Mouse (Mus musculus) erythroblast, embryonic 14.5 days (primary cell): ENCODE measurements around the gene Uhrf1bp1l. TPM values are rescaled to one million over a fixed set of nuclear protein-coding genes. Genes with fewer than 3 reads are reported as not detected.

Experiments used
- H3K27me3 ChIP-seq: 2 replicates; pipeline ENCODE4 v1.6.1; 2012; ENCODE audit warnings: inconsistent platforms; ENCODE audit not compliant: control insufficient read depth
- H3K36me3 ChIP-seq: 2 replicates; pipeline ENCODE4 v1.6.1; 2012; ENCODE audit warnings: mild to moderate bottlenecking, inconsistent platforms; ENCODE audit not compliant: control insufficient read depth
- H3K4me1 ChIP-seq: 2 replicates; pipeline ENCODE4 v1.6.1; 2012; ENCODE audit warnings: inconsistent platforms; ENCODE audit not compliant: control insufficient read depth
- H3K4me3 ChIP-seq: replicated peaks from 2 replicates; pipeline ENCODE3; 2012; ENCODE audit warnings: moderate library complexity, mild to moderate bottlenecking, inconsistent platforms
- H3K9me3 ChIP-seq: 2 replicates; pipeline ENCODE4 v1.6.1; 2012; ENCODE audit warnings: low read length, inconsistent platforms, mixed read lengths; ENCODE audit not compliant: control insufficient read depth
- GATA1 ChIP-seq: IDR thresholded peaks from 2 replicates; pipeline ENCODE4 v1.6.1; 2012; ENCODE audit warnings: low read length, inconsistent platforms, mixed read lengths
- TAL1 ChIP-seq: IDR thresholded peaks from 3 replicates; pipeline ENCODE4 v1.6.1; 2012; ENCODE audit warnings: low read length, inconsistent platforms, mixed read lengths
- polyA plus RNA-seq: library from polyadenylated mRNA; stranded (reverse); fragments of >175 nt; gene quantifications from 2 replicates; pipeline ENCODE4 v1.2.3, GENCODE M21; 2012

Gene Uhrf1bp1l
- polyA plus RNA-seq, 1 experiment = 0.23 TPM

- peaks cover 2% of the 10 kb centered on the region for H3K4me1 ChIP-seq
- TF ChIP-seq GATA1 = no peak
- TF ChIP-seq TAL1 = no peak
- no peaks in the 10 kb centered on the region for H3K9me3 ChIP-seq
- peaks cover 7% of the 10 kb centered on the region for H3K36me3 ChIP-seq
- H3K4me3 ChIP-seq = no peak overlapping the region
- H3K27me3 ChIP-seq = no peaks in the 10 kb centered on the region
Observed at GRCm38 (mm10) chr10:89794121-89794520, 49.3 kb downstream of the Uhrf1bp1l start.

GRCm38 (mm10) chr10:89819146-89819545 is 74.4 kb downstream of the Uhrf1bp1l start:
- TF ChIP-seq GATA1 (no peak), TAL1 (no peak)
- Histone ChIP-seq H3K27me3 (no peaks in the 10 kb centered on the region), H3K4me1 (no peaks in the 10 kb centered on the region), H3K9me3 (no peaks in the 10 kb centered on the region), H3K36me3 (peaks cover 11% of the 10 kb centered on the region), H3K4me3 (no peak overlapping the region)

GRCm38 (mm10) chr10:89823906-89824305 is 79.1 kb downstream of the Uhrf1bp1l start:
- H3K4me3 ChIP-seq = no peak overlapping the region
- H3K9me3 ChIP-seq = no peaks in the 10 kb centered on the region
- TF ChIP-seq GATA1 (no peak), TAL1 (no peak)
- no peaks in the 10 kb centered on the region for H3K4me1 ChIP-seq
- no peaks in the 10 kb centered on the region for H3K27me3 ChIP-seq
- no peaks in the 10 kb centered on the region for H3K36me3 ChIP-seq

- no peaks in the 10 kb centered on the region for H3K9me3 ChIP-seq
- TF ChIP-seq GATA1 (no peak), TAL1 (no peak)
- H3K4me1 ChIP-seq = no peaks in the 10 kb centered on the region
- no peaks in the 10 kb centered on the region for H3K27me3 ChIP-seq
- H3K4me3 ChIP-seq = no peak overlapping the region
- H3K36me3 ChIP-seq = no peaks in the 10 kb centered on the region
Observed at GRCm38 (mm10) chr10:89826896-89827295, 82.1 kb downstream of the Uhrf1bp1l start.

GRCm38 (mm10) chr10:89832334-89832733 is 87.5 kb downstream of the Uhrf1bp1l start:
- Histone ChIP-seq H3K36me3 (no peaks in the 10 kb centered on the region), H3K4me3 (no peak overlapping the region), H3K4me1 (no peaks in the 10 kb centered on the region), H3K27me3 (no peaks in the 10 kb centered on the region), H3K9me3 (no peaks in the 10 kb centered on the region)
- TF ChIP-seq TAL1 = no peak
- no peak for TF ChIP-seq GATA1

GRCm38 (mm10) chr10:89833166-89833565 is 88.4 kb downstream of the Uhrf1bp1l start:
- no peak for TF ChIP-seq GATA1
- TF ChIP-seq TAL1 = no peak
- Histone ChIP-seq H3K9me3 (no peaks in the 10 kb centered on the region), H3K4me3 (no peak overlapping the region), H3K27me3 (no peaks in the 10 kb centered on the region), H3K4me1 (no peaks in the 10 kb centered on the region), H3K36me3 (no peaks in the 10 kb centered on the region)

- Histone ChIP-seq H3K9me3 (no peaks in the 10 kb centered on the region), H3K4me1 (no peaks in the 10 kb centered on the region), H3K27me3 (no peaks in the 10 kb centered on the region), H3K4me3 (no peak overlapping the region), H3K36me3 (no peaks in the 10 kb centered on the region)
- TF ChIP-seq GATA1 = no peak
- no peak for TF ChIP-seq TAL1
Observed at GRCm38 (mm10) chr10:89837476-89837875, 92.7 kb downstream of the Uhrf1bp1l start.

- Histone ChIP-seq H3K27me3 (no peaks in the 10 kb centered on the region), H3K36me3 (no peaks in the 10 kb centered on the region), H3K4me1 (no peaks in the 10 kb centered on the region), H3K4me3 (no peak overlapping the region), H3K9me3 (no peaks in the 10 kb centered on the region)
- no peak for TF ChIP-seq TAL1
- TF ChIP-seq GATA1 = no peak
Observed at GRCm38 (mm10) chr10:89838834-89839233, 94.0 kb downstream of the Uhrf1bp1l start.

GRCm38 (mm10) chr10:89850951-89851350 is 106.2 kb downstream of the Uhrf1bp1l start:
- TF ChIP-seq TAL1 (no peak), GATA1 (no peak)
- Histone ChIP-seq H3K9me3 (no peaks in the 10 kb centered on the region), H3K36me3 (no peaks in the 10 kb centered on the region), H3K4me1 (no peaks in the 10 kb centered on the region), H3K27me3 (no peaks in the 10 kb centered on the region), H3K4me3 (no peak overlapping the region)

- H3K4me1 ChIP-seq = no peaks in the 10 kb centered on the region
- H3K36me3 ChIP-seq = no peaks in the 10 kb centered on the region
- no peaks in the 10 kb centered on the region for H3K9me3 ChIP-seq
- no peak overlapping the region for H3K4me3 ChIP-seq
- TF ChIP-seq TAL1 (no peak), GATA1 (no peak)
- no peaks in the 10 kb centered on the region for H3K27me3 ChIP-seq
Observed at GRCm38 (mm10) chr10:89855251-89855875, 110.6 kb downstream of the Uhrf1bp1l start.
